Mouse (Mus musculus): ENCODE data around the gene Creb3.
"Not testable (repeated sequence)": the region's sequence is repeated elsewhere in the genome, so short reads cannot be mapped to it uniquely, and the experiment has no call there.

Gene Creb3

DNA sequence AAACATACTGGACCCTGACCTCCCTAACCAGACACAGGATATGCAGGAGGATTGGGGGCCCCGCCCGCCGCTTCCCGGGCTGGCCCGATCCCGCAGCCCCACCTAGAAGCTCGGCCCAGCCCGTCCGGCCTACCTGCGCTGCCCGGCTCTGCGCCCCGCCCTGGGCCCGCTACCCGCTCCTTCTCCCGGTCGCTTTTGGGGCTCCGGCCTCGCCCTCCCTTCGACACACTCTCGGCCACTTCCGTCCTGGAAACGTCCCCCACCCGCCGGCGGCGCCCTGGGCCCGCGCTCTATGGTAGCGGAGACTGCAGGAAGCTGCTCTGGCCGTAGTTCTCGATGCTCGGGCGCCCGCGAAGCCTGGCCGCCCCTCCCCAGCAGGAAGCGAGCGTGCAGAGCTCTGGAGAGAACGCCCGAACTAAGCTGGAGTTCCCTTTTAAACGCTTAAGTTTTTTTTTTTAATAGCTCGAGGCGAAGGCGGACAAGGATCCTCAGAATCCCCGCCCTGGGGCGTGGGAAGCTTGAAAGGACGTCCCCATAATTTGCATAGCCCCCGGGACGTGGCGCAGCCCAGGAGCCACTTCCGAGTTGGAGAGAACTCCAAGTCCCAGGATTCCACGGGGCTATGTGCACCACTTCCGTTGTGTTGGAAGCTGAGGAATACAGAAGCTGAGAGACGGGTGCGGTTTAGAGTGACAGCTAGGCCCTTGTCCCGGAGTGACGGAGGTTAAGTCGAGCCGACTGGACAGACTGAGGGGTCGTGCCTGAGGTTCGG, at the start of gene Creb3, which contains the start of gene Tln1:
Creb3 (plus strand) TSS at position 336 of the 772 bp plus-strand sequence.
Tln1 (minus strand) TSS at position 695 of the 772 bp plus-strand sequence.
- peak; percentile 98 for DNase-seq (ENCODE audit: low spot score)

DNA sequence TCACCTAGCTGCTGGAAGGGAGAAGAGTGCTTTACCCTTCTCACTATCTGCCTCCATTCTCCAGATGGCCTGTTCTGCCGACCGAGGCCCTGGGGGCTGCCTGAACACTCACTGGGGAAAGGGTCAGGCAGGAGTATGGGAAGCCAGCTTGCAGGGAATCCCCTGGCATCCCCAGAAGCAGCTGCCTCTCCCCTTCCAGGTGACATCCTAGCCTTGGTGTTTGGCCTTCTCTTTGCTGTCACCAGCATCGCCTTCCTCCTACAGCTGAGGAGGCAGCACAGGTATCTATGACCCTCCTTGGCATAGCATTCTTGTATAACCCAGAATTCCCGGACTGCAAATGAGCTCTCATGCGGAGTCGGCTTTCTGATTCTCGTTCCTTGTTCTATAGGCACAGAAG, 49.5 kb upstream of the Creb3 start:
- no peak for DNase-seq (ENCODE audit: low spot score)

DNA sequence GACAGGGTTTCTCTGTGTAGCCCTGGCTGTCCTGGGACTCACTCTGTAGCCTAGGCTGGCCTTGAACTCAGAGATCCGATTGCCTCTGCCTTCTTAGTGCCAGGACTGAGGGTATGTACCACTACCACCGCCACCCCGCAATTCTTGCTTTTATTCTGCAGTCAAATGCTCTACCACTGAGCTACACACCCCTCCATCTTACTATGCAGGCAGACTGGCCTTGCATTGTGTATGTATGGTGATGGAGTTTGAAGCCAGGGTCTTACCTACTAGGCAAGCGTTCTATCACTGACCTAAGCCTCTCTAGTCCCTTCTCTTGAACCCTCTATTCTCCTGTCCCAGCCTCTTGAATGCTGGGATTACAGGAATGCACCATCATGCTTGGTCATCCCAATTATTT, 48.8 kb upstream of the Creb3 start:
- DNase-seq (ENCODE audit: low spot score) = no peak

DNA sequence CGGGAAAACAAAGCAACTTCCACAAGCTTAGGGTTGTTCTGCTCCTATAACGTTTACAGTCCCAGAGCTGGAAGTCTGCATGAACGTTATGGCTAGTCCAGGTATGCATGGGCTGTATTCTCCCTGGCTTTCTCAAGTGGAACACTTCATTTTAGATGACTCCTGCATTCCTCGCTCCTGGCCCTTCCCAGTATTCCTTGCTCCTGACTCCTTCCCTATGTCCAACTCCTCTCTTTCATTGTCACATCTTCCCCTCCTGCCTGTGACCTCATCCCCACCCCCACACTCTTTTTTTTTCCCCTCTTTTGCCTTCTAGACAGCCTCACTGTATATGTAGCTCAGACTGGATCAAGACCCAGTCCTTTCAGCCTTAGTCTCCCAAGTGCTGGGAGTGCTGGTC, 48.3 kb upstream of the Creb3 start:
- DNase-seq (ENCODE audit: low spot score) = no peak

DNA sequence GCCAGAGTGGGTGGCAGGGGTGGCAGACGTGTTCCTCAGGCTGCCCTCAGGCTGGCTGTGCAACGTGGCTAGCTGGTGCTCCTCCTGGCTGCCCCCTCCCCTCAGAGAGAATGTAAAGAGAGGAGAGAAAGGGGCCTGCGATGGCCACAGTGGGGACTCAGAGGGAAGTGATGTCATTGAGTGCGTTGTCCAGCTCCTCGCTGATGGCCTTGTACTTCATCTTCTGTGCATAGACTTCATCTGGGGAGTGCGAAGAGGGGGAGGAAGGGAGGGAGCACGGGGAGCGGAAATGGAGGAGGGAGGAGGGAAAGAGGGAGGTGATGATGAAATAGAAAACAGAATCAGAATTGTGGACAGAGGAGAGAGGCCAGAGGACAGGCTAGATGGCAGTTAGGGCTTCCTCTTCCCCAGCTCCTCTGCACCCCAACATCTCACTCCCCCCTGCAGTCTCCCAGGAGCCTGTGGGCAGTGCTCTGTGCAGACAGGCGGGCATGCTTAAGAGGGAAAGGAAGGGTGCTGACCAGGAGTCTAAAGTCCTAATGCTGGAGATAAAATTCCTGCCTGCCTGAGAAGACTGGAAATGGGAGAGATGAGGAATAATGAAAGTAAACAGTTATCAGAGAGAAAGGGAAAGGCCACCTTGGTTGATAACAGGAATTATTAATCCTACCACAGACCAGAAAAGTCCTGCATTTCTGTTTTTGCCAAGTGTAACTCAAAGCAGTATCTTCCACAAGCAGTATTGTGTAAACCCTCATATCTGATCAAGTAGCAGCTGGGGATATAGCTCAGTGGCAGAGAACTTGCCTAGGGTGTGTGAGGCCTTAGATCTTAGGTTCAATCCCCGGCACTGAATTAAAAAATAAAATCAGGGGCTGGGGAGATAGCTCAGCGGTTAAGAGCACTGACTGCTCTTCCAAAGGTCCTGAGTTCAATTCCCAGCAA, 46.1 kb upstream of the Creb3 start:
- no peak for DNase-seq (ENCODE audit: low spot score)

DNA sequence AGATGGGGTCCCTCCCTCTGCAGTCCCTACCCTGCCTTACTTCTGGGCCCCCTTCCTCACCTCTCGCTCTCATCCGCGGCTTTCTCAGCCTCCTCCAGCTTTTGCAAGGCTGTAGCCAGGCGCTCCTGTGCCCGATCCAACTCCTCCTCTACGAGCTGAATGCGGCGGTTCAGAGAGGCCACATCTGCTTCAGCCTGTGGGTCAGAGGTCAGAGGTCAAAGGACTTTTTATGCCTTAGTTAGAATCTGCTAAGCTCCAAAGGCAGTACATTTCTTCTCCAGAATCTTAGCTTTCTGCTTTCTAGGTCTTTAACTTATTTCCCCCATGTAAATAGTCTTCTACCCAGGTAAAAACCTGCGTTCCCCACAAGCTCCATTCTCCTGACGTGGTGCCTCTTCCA, 42.6 kb upstream of the Creb3 start:
- DNase-seq (ENCODE audit: low spot score) = no peak

DNA sequence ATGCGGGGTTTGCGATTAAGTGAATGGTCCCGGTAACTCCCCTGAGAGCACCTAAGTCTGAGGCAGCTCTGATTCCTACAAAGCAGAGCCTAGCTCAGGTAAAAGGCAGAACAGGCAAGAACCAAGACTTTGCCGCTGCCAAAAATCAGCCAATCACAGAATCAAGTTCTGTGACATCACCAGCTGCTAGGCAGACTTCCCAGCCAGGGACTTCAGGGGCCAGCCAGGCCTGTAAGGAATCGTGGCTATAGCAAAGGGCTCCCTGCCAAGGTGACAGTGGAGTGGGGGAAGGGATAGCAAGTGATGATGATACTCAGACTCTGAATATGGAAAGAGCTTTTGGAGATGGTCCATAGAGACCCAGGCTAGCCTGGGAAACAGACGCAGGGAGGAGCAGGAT, 42.2 kb upstream of the Creb3 start:
- peak; percentile 90 for DNase-seq (ENCODE audit: low spot score)

DNA sequence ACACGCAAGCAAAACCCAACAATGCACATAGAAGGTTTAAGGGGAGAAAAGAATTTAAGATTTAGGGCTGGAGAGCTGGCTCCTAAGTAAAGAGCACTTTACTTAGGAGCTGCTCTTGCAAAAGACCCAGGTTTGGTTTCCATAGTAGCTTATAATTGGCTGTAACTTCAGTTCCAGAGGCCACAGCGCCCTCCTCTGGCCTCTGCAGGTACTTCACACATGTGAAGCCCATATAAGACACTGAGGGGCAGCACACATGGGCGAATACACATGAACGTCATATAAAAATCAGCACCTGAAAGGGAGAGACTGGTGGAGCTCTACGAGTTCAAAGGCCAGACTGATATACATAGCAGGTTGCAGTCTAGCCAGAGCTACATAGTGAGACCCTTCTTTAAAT, 34.3 kb upstream of the Creb3 start:
- no peak for DNase-seq (ENCODE audit: low spot score)

DNA sequence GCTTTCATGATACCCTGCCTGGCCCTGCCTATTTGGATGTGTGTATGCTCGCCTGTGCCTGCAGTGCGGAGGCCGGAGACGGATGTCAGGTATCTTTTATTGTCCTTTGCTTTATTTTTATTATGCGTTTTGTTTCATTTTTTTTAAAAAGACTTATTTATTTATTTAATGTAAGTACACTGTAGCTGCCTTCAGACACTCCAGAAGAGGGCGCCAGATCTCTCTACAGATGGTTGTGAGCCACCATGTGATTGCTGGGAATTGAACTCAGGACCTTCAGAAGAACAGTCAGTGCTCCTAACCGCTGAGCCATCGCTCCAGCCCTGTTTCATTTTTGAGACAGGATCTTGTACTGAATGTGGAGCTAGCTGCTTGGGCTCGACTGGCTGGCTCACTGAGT, 33.6 kb upstream of the Creb3 start:
- DNase-seq (ENCODE audit: low spot score) = no peak

DNA sequence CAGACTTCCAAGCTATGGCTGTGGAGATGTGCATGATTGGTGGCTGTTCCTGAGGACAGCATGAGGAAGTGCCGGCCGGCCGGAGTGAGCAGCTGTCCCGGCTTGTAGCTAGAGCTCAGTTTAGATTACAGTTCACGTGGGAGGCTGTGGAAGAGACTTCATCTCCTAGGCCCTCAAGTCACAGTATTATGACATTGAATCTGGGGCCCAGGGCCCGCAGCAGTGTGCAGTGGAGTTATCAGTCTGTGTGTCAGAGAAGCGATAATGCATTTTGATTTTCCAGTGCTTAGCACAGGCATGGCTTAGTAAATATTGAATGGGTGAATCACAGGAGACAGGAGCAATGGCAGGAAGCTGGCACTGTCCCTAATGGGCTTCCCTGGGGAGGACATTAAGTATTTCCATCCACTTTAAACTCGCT, 32.0 kb upstream of the Creb3 start:
- no peak for DNase-seq (ENCODE audit: low spot score)

DNA sequence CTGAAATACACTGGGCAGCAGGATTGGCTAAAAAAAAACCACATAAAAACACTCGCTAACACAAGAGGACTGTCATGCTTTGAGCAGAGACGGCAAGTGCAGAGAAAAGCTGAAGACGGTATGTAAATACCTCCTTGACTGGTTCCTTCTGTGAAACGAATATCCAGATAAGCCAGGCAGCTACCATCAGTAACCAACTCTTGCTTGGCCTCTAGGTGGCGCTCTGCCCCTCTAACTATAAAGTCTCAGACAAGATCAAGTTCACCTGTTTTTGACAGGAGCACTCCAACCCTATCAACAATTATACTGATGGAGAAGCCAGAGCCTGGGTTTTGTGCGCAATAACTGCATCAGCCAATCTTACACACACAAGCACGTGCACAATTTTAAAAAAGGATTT, 31.6 kb upstream of the Creb3 start:
- peak; percentile 77 for DNase-seq (ENCODE audit: low spot score)

DNA sequence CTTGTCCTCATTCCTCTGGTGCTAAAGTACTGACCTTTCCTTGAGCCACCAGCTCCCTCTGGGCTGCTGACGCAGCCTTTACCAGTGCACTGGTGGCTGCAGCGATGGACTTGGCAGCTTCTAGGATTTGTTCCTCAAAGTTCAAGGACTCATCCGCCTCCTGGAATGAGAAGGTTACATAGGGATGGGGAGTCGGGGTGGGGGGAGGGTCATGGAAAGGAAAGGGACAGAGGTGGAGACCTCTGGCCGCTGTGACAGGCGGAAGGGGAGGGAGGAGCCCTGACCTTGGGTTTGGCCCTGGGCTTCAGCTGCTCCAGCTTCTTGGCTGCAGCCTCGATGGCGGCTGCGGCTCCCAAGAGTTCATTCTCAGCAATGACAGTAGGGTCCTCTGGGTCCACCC, 28.9 kb upstream of the Creb3 start:
- no peak for DNase-seq (ENCODE audit: low spot score)

DNA sequence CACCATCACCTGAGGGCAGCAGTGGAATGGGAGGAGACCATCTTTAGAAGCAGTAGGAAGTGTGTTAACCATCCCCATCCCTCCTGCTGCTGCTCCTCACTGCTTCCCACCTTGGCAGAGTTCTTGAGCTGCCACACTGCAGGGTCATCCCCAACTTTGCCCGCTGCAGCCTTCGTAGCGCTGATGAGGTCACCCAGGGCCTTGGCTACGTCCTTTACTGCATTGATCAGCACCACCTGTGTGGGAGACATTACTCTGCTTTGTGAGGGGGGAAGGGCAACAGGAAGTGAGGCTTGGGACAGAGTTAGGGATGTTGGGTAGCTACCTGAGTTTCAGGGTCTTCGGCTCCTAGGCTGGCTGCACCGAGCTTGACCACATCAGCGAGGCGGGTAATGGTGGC, 26.5 kb upstream of the Creb3 start:
- DNase-seq (ENCODE audit: low spot score) = no peak

DNA sequence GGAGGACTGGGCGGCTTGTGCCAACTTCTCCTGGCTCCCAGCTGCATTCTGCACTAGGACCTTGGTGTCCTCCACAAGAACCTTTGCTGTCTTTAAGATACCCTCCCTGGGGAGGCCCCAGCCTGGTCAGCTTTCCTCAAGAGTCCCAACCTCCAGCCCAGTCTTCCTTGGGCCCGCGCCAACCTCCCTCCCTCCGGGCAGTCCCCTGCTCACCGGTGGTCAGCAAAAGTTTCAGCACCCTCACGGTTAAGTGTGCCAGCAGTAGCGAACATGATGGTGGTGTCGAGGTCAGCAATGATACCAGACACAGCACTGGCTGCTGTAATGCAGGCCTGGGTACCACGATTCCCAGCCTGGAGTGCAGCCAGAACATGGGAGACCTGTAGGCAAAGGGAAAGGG, 26.1 kb upstream of the Creb3 start:
- DNase-seq (ENCODE audit: low spot score) = no peak

DNA sequence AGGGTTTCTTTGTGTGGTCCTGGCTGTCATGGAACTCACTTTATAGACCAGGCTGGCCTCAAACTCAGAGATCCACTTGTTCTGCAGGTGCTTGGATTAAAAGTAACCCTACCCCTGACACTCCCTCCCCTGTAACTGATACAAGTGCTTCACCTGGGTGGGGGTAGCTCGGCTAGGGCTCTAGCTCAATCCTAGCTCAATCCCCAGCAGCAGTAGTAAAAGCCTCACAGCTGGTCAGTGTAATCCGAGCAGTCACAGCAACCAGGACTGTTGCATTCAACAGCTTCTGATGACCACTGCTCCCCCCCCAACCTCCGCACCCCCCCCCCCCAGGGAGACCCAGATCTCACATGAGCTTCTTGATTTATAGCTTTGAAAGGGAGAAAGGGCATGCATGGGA, 20.1 kb upstream of the Creb3 start:
- no peak for DNase-seq (ENCODE audit: low spot score)

DNA sequence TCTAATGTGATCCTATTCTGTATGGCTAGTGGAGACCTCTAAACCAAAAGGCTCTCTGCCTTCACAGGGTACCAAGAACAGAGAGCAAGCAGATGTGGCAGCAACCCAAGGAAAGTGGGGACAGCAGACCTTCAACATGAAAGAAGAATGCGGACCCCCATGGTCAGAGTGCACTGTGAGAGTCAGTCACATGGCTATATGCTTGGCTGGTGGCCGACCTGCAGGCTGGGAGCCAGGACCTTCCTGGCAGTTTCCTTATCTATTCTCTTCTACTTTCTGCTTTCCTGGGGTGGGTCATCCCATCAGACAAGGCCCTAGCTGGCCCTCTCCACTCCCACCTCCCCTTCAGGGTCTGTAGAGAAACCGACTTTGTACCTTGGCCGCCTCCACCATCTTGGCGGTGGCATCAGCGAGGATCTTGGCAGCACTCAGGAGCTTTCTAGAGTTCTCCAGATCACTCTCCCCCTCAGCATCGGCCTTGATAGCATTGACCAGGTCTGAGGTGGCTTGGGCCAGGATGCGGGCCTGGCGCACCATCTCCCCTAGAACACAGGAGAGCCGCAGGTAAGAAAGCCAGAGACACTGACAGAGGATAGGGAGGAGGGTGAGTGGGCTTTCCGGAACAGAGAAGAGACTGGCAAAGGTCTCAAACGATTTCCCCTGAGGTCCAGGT, 15.6 kb upstream of the Creb3 start:
- DNase-seq (ENCODE audit: low spot score) = no peak

DNA sequence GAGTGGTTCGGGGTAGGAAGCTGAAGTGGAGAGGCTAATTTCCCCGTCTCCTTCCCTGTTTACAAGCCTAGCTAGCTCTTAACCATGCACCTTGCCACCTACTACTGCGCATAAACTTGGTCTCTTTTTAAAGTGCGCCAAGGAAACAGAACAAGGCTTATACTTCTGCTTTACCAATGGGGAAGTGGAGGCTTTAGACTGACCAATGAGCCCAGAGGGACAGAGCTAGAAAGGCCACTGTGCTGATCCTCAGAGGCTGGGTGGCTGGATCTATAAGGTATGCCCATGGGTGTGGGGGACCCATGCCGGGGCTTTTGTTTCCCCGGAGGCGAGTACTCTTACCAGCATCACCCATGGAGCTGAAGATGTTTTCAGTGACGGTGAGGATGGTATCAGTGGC, 15.0 kb upstream of the Creb3 start:
- DNase-seq (ENCODE audit: low spot score) = no peak

DNA sequence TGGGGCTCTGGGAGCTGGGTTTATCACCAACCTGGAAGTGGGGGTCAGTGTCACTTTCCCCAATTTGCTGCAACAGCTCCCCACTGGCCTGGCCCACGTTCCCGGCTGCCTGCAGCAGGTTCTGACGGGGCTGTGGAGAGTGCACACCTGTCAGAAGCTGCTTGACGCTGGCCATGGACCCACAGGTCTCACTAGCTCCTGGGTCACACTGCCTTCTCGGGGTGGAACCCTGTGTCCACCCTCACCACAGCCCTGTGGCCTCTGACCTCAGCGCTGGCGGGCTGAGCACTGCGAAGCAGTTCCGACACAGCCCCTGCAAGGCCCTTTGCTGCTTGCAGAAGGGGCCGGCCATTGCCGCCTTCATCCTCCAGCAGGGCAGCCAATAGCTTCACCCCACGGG, 13.1 kb upstream of the Creb3 start:
- no peak for DNase-seq (ENCODE audit: low spot score)

DNA sequence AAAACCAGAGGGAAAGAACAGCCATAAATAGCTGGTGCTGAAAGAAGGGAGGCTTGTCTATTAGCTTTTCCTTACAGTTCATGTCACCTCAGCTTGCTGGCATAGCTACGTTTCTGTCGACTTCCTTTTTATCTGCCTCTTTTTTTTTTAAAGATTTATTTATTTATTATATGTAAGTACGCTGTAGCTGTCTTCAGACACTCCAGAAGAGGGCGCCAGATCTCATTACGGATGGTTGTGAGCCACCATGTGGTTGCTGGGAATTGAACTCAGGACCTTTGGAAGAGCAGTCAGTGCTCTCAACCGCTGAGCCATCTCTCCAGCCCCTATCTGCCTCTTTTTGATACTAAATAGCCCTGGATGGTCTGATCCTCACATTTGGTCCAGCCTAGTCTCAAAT, 10.3 kb upstream of the Creb3 start:
- not testable (repeated sequence) for DNase-seq (ENCODE audit: low spot score)

DNA sequence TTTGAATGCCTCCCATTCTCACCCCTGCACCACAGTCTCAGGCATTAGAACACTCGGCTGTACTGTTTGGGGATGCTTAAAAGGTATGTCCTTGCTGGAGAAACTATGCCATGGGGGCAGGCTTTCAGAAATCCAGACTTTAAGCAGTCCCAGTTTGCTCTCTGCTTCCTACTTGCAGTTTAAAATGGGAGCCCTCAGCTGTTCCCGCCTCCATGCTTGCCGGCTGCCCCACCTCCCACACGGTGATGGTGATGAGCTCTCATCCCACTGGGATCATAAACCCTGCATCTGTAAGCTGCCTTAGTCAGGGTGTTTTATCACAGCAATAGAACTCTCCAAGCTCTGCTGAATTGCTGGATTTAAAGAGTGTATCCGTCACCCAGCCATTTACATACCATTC, 9.7 kb upstream of the Creb3 start:
- DNase-seq (ENCODE audit: low spot score) = no peak

DNA sequence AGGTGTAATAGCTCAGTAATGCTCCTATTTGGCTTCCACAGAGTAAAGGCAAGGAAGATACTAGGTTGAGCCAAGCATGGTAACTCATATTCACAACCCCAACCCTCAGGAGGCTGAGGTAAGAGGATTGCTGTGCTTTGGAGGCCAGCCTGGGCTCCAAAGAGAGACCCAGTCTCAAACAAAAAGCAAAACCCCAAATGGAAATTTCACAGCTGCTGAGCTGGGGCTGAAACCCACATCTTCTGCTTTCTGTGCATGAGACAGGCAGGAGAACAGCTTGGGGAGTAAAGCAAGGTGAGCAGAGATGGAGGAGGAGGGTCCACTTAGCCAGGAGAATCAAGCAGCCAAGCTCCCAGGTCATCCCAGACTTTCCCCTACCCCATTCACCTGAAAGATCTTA, 8.2 kb upstream of the Creb3 start:
- no peak for DNase-seq (ENCODE audit: low spot score)

DNA sequence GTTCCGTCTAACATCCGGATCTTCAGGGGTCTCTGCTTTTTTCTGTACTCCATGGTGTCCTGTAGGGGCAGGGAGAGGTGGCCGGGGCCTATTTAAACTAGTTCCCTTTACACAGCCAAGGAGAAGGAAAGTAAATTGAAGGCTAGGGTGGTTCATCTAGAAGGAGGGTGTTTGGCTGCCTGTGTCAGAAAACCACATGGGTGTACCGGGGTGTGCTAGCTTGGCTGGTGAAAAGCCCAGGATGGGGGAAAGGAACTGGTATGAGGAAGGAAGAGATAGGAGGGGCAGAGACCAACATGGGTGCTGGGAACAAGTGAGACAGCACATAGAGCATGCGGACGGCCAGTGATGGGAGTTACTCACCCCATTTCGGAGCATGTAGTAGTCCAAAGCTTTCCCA, 6.2 kb upstream of the Creb3 start:
- DNase-seq (ENCODE audit: low spot score) = no peak
